10 mouse cellular contexts compared by ENCODE assay signal in genomic region chr13:21913854-21914253, GRCm38 (mm10). TPM values are rescaled to one million over a fixed set of nuclear protein-coding genes. Genes with fewer than 3 reads are reported as not detected.
DNase-seq lines count a peak whose midpoint lies in the region; ATAC-seq and TF ChIP-seq lines count a peak whose summit lies in the region.
"Had no signal": no experiment of that assay in that cellular context is flagged by ENCODE, and none has a peak within 500 bp of the region (broad histone marks: within the 10 kb centered on the region; RNA-seq: fewer than 3 reads in every experiment).

No protein-coding gene starts in this region.

- no peak for TF ChIP-seq CTCF in intestine, postnatal 0 days (IDR thresholded peaks at IDR 0.05; ENCODE audit: low read depth)

- H3K4me1 ChIP-seq in midbrain, embryonic 12.5 days, result 0 out of 2 replicates have a peak, but pooled peaks cover 13% of the 10 kb centered on the region
- 0 out of 2 replicates have a peak, but pooled peaks cover 4% of the 10 kb centered on the region for H3K4me1 ChIP-seq in midbrain, embryonic 14.5 days (ENCODE audit: control insufficient read depth, insufficient read depth, low read length)
- no peaks in the 10 kb centered on the region for H3K4me1 ChIP-seq in intestine, postnatal 0 days (replicated peaks; ENCODE audit: control insufficient read depth, insufficient read depth, low read length)

- H3K27me3 ChIP-seq in midbrain, embryonic 12.5 days, result peaks cover 44% of the 10 kb centered on the region
- peaks cover 49% of the 10 kb centered on the region for H3K27me3 ChIP-seq in midbrain, embryonic 14.5 days (ENCODE audit: control insufficient read depth, insufficient read depth, low read length)
- H3K27me3 ChIP-seq in intestine, postnatal 0 days (replicated peaks; ENCODE audit: control insufficient read depth, insufficient read depth, low read length), result no peaks in the 10 kb centered on the region

- ATAC-seq in midbrain, embryonic 12.5 days (ENCODE audit: low FRiP score, low read depth), result no peak
- no peak for ATAC-seq in midbrain, embryonic 14.5 days (ENCODE audit: low FRiP score, low TSS enrichment)
- ATAC-seq in intestine, postnatal 0 days, result peak; percentile 91
- no peak for ATAC-seq in CD4-positive, CD25-positive, alpha-beta regulatory T cell, adult 4 months
- ATAC-seq: inflammation-experienced regulatory T-cells, adult 6 months had no signal

- H3K27ac ChIP-seq in midbrain, embryonic 12.5 days (replicated peaks), result no peak overlapping the region
- no peak overlapping the region for H3K27ac ChIP-seq in midbrain, embryonic 14.5 days (replicated peaks; ENCODE audit: low read depth, low read length)
- peak overlapping the region; percentile 70 for H3K27ac ChIP-seq in intestine, postnatal 0 days (ENCODE audit: low read depth, low read length)

- peak overlapping the region; percentile 24 for H3K4me2 ChIP-seq in midbrain, embryonic 12.5 days (replicated peaks)
- H3K4me2 ChIP-seq in midbrain, embryonic 14.5 days (ENCODE audit: low read length), result no peak overlapping the region
- peak overlapping the region; percentile 56 for H3K4me2 ChIP-seq in intestine, postnatal 0 days (replicated peaks; ENCODE audit: low read depth)

- H3K36me3 ChIP-seq in midbrain, embryonic 12.5 days, result no peaks in the 10 kb centered on the region
- no peaks in the 10 kb centered on the region for H3K36me3 ChIP-seq in midbrain, embryonic 14.5 days (ENCODE audit: control insufficient read depth, insufficient read depth, low read length)
- H3K36me3 ChIP-seq in intestine, postnatal 0 days (ENCODE audit: control insufficient read depth, insufficient read depth), result no peaks in the 10 kb centered on the region

- intact Hi-C loops in heart, postnatal 25 days (cut with DNase I), result loop anchor here (10.0 kb wide), 1 partner anchor 59 kb away; no protein-coding TSS in a partner anchor

- peak; percentile 64 for DNase-seq in heart, adult 11 months
- DNase-seq in heart, postnatal 25 days (ENCODE audit: low spot score), result no peak
- no peak for DNase-seq in midbrain, embryonic 14.5 days
- DNase-seq in adrenal gland, adult 2 months, result no peak
- no peak for DNase-seq in right cerebral cortex, postnatal 4 days
- DNase-seq: cerebellum, adult 9-11 months had no signal

- peak overlapping the region; percentile 16; the same call in 1 of the 2 replicates for H3K4me3 ChIP-seq in midbrain, embryonic 12.5 days
- no peak overlapping the region for H3K4me3 ChIP-seq in midbrain, embryonic 14.5 days (replicated peaks; ENCODE audit: low read depth, low read length)
- peak overlapping the region; percentile 24; the same call in 1 of the 2 replicates for H3K4me3 ChIP-seq in intestine, postnatal 0 days (ENCODE audit: low read depth, low read length)

- no peaks in the 10 kb centered on the region for H3K9me3 ChIP-seq in midbrain, embryonic 12.5 days
- H3K9me3 ChIP-seq in midbrain, embryonic 14.5 days (ENCODE audit: control insufficient read depth, low read length), result no peaks in the 10 kb centered on the region
- H3K9me3 ChIP-seq in intestine, postnatal 0 days (ENCODE audit: control insufficient read depth), result no peaks in the 10 kb centered on the region

- WGBS in midbrain, embryonic 12.5 days, result 6% methylated on average over 8 of the region's 8 CpGs
- 8% methylated on average over 8 of the region's 8 CpGs for WGBS in midbrain, embryonic 14.5 days
- WGBS in intestine, postnatal 0 days, result 15% methylated on average over 8 of the region's 8 CpGs

- H3K9ac ChIP-seq in midbrain, embryonic 12.5 days (replicated peaks), result no peak overlapping the region
- H3K9ac ChIP-seq in midbrain, embryonic 14.5 days (replicated peaks; ENCODE audit: low read length), result no peak overlapping the region
- no peak overlapping the region for H3K9ac ChIP-seq in intestine, postnatal 0 days (ENCODE audit: low read depth, low read length)

RNA-seq across cellular contexts. Expression of gene Zfp184, which starts 31.0 kb away (rescaled TPM):
- total RNA-seq in heart, postnatal 25 days (2021), result under 1 TPM; 0.56 to 0.68 TPM
- polyA plus RNA-seq in midbrain, embryonic 12.5 days (2016; fragmentation: Nextera tagmentation; extraction: Ambion mirVana), result 22.3 and 24.2 TPM in 2 replicates
- 16.8 and 18.2 TPM in 2 replicates for polyA plus RNA-seq in midbrain, embryonic 14.5 days (2014; fragmentation: Nextera tagmentation; extraction: Ambion mirVana)
- 1.2 TPM in 2 replicates for polyA plus RNA-seq in intestine, postnatal 0 days (2015; fragmentation: Nextera tagmentation; extraction: Ambion mirVana)
- 1 to 10 TPM; 1.7 to 1.9 TPM for total RNA-seq in adrenal gland, adult 2 months (2021)
- 0.26 and 0.35 TPM in 2 replicates for polyA plus RNA-seq in adrenal gland, adult 2 months (2012; rRNA removed)
- under 1 TPM in 1 of 2 experiments, not detected in 1; 0.37 TPM for polyA plus RNA-seq in CD4-positive, CD25-positive, alpha-beta regulatory T cell, adult 4 months (2017; shearing (Covaris generic))
- polyA plus RNA-seq: inflammation-experienced regulatory T-cells, adult 6 months had no signal
